Mouse (Mus musculus) stomach, embryonic 14.5 days (tissue): ENCODE data around the gene Zfp12. TPM values are rescaled to one million over a fixed set of nuclear protein-coding genes. Genes with fewer than 3 reads are reported as not detected.

Experiments
- ATAC-seq: fragments of 200-750 bp; cut with Nextera tagmentation; 2 replicates; pipeline ENCODE4 v1.8.0; 2017; ENCODE audit warnings: low read depth, moderate TSS enrichment; ENCODE audit not compliant: insufficient number of reproducible peaks, insufficient read depth, low FRiP score
- H3K27ac ChIP-seq: fragments of 300-500 bp; sonication (generic); 2 replicates; pipeline ENCODE4 v1.5.1; 2014; ENCODE audit warnings: mild to moderate bottlenecking, low read length, moderate library complexity, mixed read lengths
- H3K27me3 ChIP-seq: fragments of 300-500 bp; sonication (generic); 2 replicates; pipeline ENCODE4 v1.6.1; 2014; ENCODE audit warnings: low read length, control low read depth, mixed read lengths; ENCODE audit not compliant: control insufficient read depth, insufficient read depth
- H3K36me3 ChIP-seq: fragments of 300-500 bp; sonication (generic); 2 replicates; pipeline ENCODE4 v1.6.1; 2014; ENCODE audit warnings: mild to moderate bottlenecking, control low read depth, low read length, moderate library complexity, mixed read lengths; ENCODE audit not compliant: control insufficient read depth, insufficient read depth
- H3K4me1 ChIP-seq: fragments of 300-500 bp; sonication (generic); 2 replicates; pipeline ENCODE4 v1.6.1; 2014; ENCODE audit warnings: low read length, control low read depth, mixed read lengths; ENCODE audit not compliant: control insufficient read depth, insufficient read depth
- H3K4me2 ChIP-seq: fragments of 300-500 bp; sonication (generic); replicated peaks from 2 replicates; pipeline ENCODE4 v1.6.1; 2014; ENCODE audit warnings: low read depth, low read length, control low read depth
- H3K4me3 ChIP-seq: fragments of 300-500 bp; sonication (generic); 2 replicates; pipeline ENCODE4 v1.5.1; 2014; ENCODE audit warnings: low read depth, low read length, control low read depth
- H3K9ac ChIP-seq: fragments of 300-500 bp; sonication (generic); replicated peaks from 2 replicates; pipeline ENCODE4 v1.6.1; 2014; ENCODE audit warnings: low read depth, mild to moderate bottlenecking, control low read depth, low read length, moderate library complexity, mixed read lengths
- H3K9me3 ChIP-seq: fragments of 300-500 bp; sonication (generic); 2 replicates; pipeline ENCODE4 v1.6.1; 2016; ENCODE audit warnings: low read depth, low read length, control low read depth; ENCODE audit not compliant: control insufficient read depth
- WGBS: fragments of 180-500 bp; shearing (Covaris S2); extraction: QIAGEN DNeasy Blood & Tissue Kit; methylation state at CpG from one replicate; pipeline ENCODE4 v1.1.7; 2014; 5-methylcytosine and 5-hydroxymethylcytosine counted together
- polyA plus RNA-seq: library from polyadenylated mRNA; unstranded; fragments of >200 nt; fragmentation: Nextera tagmentation; extraction: Ambion mirVana; gene quantifications from 2 replicates; pipeline ENCODE4 v1.2.1, GENCODE M21; 2014

The Zfp12 gene
- polyA plus RNA-seq, 1 experiment from 2014 or later: 19.3 TPM

DNA sequence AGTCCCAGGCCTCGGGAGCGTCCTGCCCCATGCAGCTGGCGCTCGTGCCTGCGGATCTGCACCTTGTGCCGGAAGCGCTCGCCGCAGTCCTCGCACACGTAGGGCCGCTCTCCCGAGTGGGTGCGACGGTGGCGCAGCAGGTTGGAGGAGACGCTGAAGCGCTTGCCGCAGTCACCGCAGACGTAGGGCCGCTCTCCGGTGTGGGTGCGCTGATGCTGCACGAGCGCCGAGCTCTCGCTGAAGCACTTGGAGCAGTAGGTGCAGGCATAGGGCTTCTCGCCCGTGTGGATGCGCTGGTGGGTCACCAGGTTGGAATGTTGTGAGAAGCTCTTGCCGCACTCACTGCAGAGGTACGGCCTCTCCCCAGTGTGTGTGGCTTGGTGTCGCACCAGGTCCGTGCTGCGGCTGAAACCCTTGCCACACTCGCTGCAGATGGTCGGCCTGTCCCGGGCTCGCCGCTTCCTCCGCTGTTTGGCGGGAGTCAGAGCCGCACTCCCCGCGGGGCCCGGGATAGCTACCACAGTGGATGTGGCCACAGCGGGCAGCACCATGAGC is 52.9 kb downstream of the Zfp12 start:
- 2% methylated on average over 48 of the region's 48 CpGs for WGBS
- no peak for ATAC-seq
- peaks cover 26% of the 10 kb centered on the region for H3K27me3 ChIP-seq

GRCm38 (mm10) chr5:143288378-143288911 is 53.5 kb downstream of the Zfp12 start:
- Histone ChIP-seq H3K4me3 (peak overlapping the region; percentile 26), H3K4me2 (peak overlapping the region; percentile 44), H3K36me3 (no peaks in the 10 kb centered on the region), H3K27ac (no peak overlapping the region), H3K9ac (0 out of 2 replicates have a peak overlapping the region, but pooled peaks have one; percentile 3), H3K9me3 (no peaks in the 10 kb centered on the region), H3K4me1 (peaks cover 10% of the 10 kb centered on the region; the same call in 1 of the 2 replicates), H3K27me3 (peaks cover 26% of the 10 kb centered on the region)
- WGBS: 15% methylated on average over 9 of the region's 9 CpGs
- no peak for ATAC-seq

More for the DNA sequence above, 52.9 kb downstream of the Zfp12 start:
- H3K27ac ChIP-seq: no peak overlapping the region
- peak overlapping the region; percentile 26 for H3K4me3 ChIP-seq
- 0 out of 2 replicates have a peak overlapping the region, but pooled peaks have one; percentile 3 for H3K9ac ChIP-seq
- H3K36me3 ChIP-seq: no peaks in the 10 kb centered on the region
- peak overlapping the region; percentile 44 for H3K4me2 ChIP-seq
- 0 out of 2 replicates have a peak, but pooled peaks cover 6% of the 10 kb centered on the region for H3K4me1 ChIP-seq
- no peaks in the 10 kb centered on the region for H3K9me3 ChIP-seq

GRCm38 (mm10) chr5:143289299-143289698 is 54.3 kb downstream of the Zfp12 start:
- Histone ChIP-seq H3K27ac (no peak overlapping the region), H3K4me3 (no peak overlapping the region), H3K36me3 (no peaks in the 10 kb centered on the region), H3K27me3 (peaks cover 34% of the 10 kb centered on the region), H3K9ac (no peak overlapping the region), H3K4me1 (peaks cover 12% of the 10 kb centered on the region; the same call in 1 of the 2 replicates), H3K4me2 (no peak overlapping the region), H3K9me3 (no peaks in the 10 kb centered on the region)
- ATAC-seq: no peak
- WGBS: 77% methylated on average over 9 of the region's 9 CpGs

DNA sequence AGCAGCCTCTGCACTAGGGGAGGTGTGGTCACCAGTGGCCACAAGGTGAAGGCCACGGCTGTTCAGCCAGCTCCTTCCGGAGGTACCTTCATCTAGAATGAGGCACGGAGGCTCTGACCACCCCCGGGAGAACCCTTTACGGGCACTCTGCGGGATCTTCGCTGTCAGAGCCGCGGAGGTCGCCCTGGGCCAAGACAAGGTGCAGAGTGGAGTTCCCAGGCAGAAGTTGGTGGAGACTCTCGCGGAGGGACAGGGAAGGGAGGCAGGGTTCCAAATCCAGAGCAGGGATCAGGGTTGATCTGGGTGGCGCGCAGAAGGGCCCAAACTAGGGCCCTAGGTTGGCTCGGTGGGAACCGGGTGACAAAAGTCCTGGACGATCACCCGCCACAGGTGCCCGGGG is 57.9 kb downstream of the Zfp12 start:
- H3K4me1 ChIP-seq: peaks cover 9% of the 10 kb centered on the region; the same call in 1 of the 2 replicates
- no peaks in the 10 kb centered on the region for H3K9me3 ChIP-seq
- H3K4me3 ChIP-seq: peak overlapping the region; percentile 49
- H3K27ac ChIP-seq: no peak overlapping the region
- peak overlapping the region; percentile 90 for H3K4me2 ChIP-seq
- 2% methylated on average over 19 of the region's 19 CpGs for WGBS
- H3K36me3 ChIP-seq: no peaks in the 10 kb centered on the region
- H3K27me3 ChIP-seq: peaks cover 27% of the 10 kb centered on the region
- no peak for ATAC-seq
- H3K9ac ChIP-seq: peak overlapping the region; percentile 32

GRCm38 (mm10) chr5:143293404-143293803 is 58.4 kb downstream of the Zfp12 start, which contains the start of gene Zfp853:
Gene Zfp853 (minus strand): TSS chr5:143293623.
- H3K27me3 ChIP-seq: peaks cover 22% of the 10 kb centered on the region
- no peak for ATAC-seq
- H3K4me1 ChIP-seq: peaks cover 6% of the 10 kb centered on the region; the same call in 1 of the 2 replicates
- 7% methylated on average over 36 of the region's 38 CpGs for WGBS
- H3K9ac ChIP-seq: peak within 1 kb of the TSS; percentile 32
- no peak within 1 kb of the TSS for H3K27ac ChIP-seq
- peak within 1 kb of the TSS; percentile 49 for H3K4me3 ChIP-seq
- peak within 1 kb of the TSS; percentile 90 for H3K4me2 ChIP-seq
- H3K36me3 ChIP-seq: no peaks in the 10 kb centered on the region
- H3K9me3 ChIP-seq: no peaks in the 10 kb centered on the region

- Histone ChIP-seq H3K4me3 (no peak overlapping the region), H3K9ac (no peak overlapping the region), H3K4me2 (no peak overlapping the region), H3K27me3 (peaks cover 8% of the 10 kb centered on the region; the same call in 1 of the 2 replicates), H3K36me3 (peaks cover 3% of the 10 kb centered on the region; the same call in 1 of the 2 replicates), H3K27ac (no peak overlapping the region), H3K4me1 (peaks cover 6% of the 10 kb centered on the region; the same call in 1 of the 2 replicates), H3K9me3 (no peaks in the 10 kb centered on the region)
- 92% methylated on average over 3 of the region's 3 CpGs for WGBS
- no peak for ATAC-seq
Measured at GRCm38 (mm10) chr5:143294862-143295261, 59.9 kb downstream of the Zfp12 start.

DNA sequence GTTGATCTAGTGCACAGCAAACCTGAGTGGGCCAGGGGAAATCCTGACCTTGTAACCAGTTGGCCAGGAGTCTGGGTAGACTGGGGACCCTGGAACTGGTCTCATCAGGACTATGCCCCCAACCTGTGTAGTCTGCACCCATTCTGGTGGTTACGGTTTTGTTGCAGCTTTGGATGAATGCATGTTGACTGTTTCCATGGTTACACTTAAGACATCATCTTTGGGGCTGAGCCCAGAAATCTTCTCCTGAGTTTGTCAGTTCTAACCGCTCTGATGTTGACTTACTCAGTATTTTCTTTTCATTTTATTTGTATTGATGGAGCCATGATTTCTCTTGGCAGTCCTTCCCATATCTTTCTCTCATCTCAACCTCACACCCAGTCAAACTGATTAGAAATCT is 60.4 kb downstream of the Zfp12 start:
- Histone ChIP-seq H3K9ac (no peak overlapping the region), H3K9me3 (no peaks in the 10 kb centered on the region), H3K27me3 (peaks cover 8% of the 10 kb centered on the region; the same call in 1 of the 2 replicates), H3K4me1 (peaks cover 6% of the 10 kb centered on the region; the same call in 1 of the 2 replicates), H3K27ac (no peak overlapping the region), H3K36me3 (peaks cover 5% of the 10 kb centered on the region; the same call in 1 of the 2 replicates), H3K4me3 (no peak overlapping the region), H3K4me2 (no peak overlapping the region)
- WGBS: 86% methylated on average over 2 of the region's 2 CpGs
- ATAC-seq: no peak

DNA sequence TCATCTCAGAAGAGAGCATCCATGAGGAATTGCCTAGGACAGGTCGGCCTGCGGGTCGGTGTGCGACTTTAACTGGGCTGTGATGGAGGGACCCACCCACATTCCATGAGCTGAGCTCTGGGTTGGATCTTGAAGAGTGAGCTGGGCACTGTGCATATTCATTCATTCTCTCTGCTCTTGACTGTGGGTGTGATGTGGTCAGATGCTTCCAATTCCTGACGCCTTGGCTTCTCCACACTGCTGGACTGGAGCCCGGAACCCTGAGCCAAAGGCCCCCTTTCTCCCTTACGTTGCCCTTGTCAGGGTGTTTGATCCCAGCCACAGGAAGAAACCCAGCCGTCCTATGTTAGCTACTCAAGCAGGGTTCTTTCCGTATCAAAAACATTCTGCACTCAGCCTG is 63.0 kb downstream of the Zfp12 start:
- H3K9ac ChIP-seq: no peak overlapping the region
- peaks cover 6% of the 10 kb centered on the region; the same call in 1 of the 2 replicates for H3K4me1 ChIP-seq
- no peak overlapping the region for H3K27ac ChIP-seq
- ATAC-seq: no peak
- no peak overlapping the region for H3K4me2 ChIP-seq
- WGBS: 86% methylated on average over 9 of the region's 9 CpGs
- H3K36me3 ChIP-seq: peaks cover 18% of the 10 kb centered on the region
- 0 out of 2 replicates have a peak, but pooled peaks cover 8% of the 10 kb centered on the region for H3K27me3 ChIP-seq
- no peak overlapping the region for H3K4me3 ChIP-seq
- H3K9me3 ChIP-seq: no peaks in the 10 kb centered on the region
